Mouse (Mus musculus) E14TG2a.4 (cell line): ENCODE measurements around the gene Mfng.

ENCODE experiments used
- CTCF ChIP-seq: conservative IDR thresholded peaks from 2 replicates; pipeline ENCODE4 v1.5.1; 2014; ENCODE audit warnings: low read length
- NANOG ChIP-seq: IDR thresholded peaks from 2 replicates; pipeline ENCODE4 v1.6.1; 2014; ENCODE audit warnings: borderline replicate concordance, low read length, mixed read lengths

DNA sequence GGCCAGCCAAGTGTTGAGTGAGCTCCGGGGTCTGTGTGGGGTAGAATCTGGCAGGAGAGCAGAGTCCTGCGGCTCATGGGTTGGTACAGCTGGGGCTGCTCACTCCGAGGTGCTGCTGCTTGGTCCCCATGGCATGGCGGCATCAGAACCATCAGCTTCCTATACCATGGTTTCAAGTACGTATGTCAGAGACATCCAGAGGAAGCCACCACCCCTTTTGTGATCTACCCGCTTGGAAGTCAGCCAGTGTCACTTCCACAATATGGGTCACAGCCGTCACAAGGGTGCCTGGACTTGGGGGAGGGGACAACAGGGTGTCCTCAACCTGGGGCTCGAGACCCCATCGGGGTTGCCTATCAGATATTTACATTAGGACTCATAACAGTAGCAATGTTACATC lies 36.9 kb upstream of the Mfng start:
- TF ChIP-seq CTCF = no peak
- TF ChIP-seq NANOG = no peak
